Mouse (Mus musculus) myocyte (in vitro differentiated cells): ENCODE results near the gene Nosip.

Experiments used
- CEBPB ChIP-seq: IDR thresholded peaks from 2 replicates; pipeline ENCODE4 v1.6.1; 2011; ENCODE audit warnings: mild to moderate bottlenecking, moderate library complexity; ENCODE audit not compliant: poor library complexity, insufficient read depth, severe bottlenecking
- MAX ChIP-seq: IDR thresholded peaks from one replicate; pipeline ENCODE4 v1.6.1; 2011; ENCODE audit warnings: low read depth, mild to moderate bottlenecking, control low read depth
- POLR2A ChIP-seq: IDR thresholded peaks from one replicate; pipeline ENCODE4 v1.6.1; 2011; ENCODE audit warnings: low read depth, mild to moderate bottlenecking, control low read depth, moderate library complexity; ENCODE audit not compliant: insufficient read length
- POLR2AphosphoS2 ChIP-seq: IDR thresholded peaks from one replicate; pipeline ENCODE4 v1.6.1; 2011; ENCODE audit warnings: low read depth, control low read depth; ENCODE audit not compliant: insufficient read length
- REST ChIP-seq: IDR thresholded peaks from one replicate; pipeline ENCODE4 v1.6.1; 2011; ENCODE audit warnings: mild to moderate bottlenecking, control low read depth, moderate library complexity; ENCODE audit not compliant: insufficient read depth, insufficient read length
- SRF ChIP-seq: IDR thresholded peaks from one replicate; pipeline ENCODE4 v1.6.1; 2011; ENCODE audit warnings: low read depth; ENCODE audit not compliant: control insufficient read depth, insufficient read length
- TCF12 ChIP-seq: IDR thresholded peaks from one replicate; pipeline ENCODE4 v1.6.1; 2011; ENCODE audit warnings: mild to moderate bottlenecking, control low read depth; ENCODE audit not compliant: poor library complexity, insufficient read depth, severe bottlenecking

DNA sequence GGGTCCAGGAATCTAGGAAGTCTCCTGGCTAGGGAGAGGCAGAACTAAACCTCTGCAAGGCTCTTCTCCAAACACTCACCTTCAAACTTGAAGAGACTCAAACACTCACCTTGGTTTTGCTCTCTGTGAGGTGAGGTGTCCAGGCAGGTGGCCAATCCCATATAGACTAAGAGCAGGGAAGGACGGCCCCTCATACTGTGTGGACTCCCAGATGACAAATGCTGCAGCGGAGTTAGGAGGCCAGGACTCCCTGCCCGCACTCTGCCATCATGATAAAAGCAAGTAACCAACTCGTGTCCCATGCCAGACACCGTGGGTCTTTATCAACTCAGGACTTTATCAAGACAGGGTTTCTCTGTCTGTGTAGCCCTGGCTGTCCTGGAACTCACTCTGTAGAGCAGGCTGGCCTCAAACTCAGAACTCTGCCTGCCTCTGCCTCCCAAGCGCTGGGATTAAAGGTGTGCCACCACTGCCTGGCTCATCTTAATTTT is 1.6 kb upstream of the Nosip start:
- TF ChIP-seq SRF (no peak), POLR2A (no peak), TCF12 (no peak), MAX (no peak), CEBPB (no peak), POLR2AphosphoS2 (no peak), REST (no peak)
